Mouse (Mus musculus) limb, embryonic 15.5 days (tissue): ENCODE data around the gene Gm10964. TPM values are rescaled to one million over a fixed set of nuclear protein-coding genes. Genes with fewer than 3 reads are reported as not detected.

Experiments used
- ATAC-seq: fragments of 200-750 bp; cut with Nextera tagmentation; 2 replicates; pipeline ENCODE4 v1.8.0; 2017; ENCODE audit warnings: low read depth, moderate TSS enrichment; ENCODE audit not compliant: insufficient number of reproducible peaks, low FRiP score, low TSS enrichment
- H3K27ac ChIP-seq: fragments of 300-500 bp; sonication (generic); 2 replicates; pipeline ENCODE4 v1.5.1; 2015; ENCODE audit warnings: moderate library complexity, mild to moderate bottlenecking, inconsistent platforms
- H3K27me3 ChIP-seq: fragments of 300-500 bp; sonication (generic); 2 replicates; pipeline ENCODE4 v1.6.1; 2015; ENCODE audit warnings: inconsistent platforms
- H3K36me3 ChIP-seq: fragments of 300-500 bp; sonication (generic); 2 replicates; pipeline ENCODE4 v1.6.1; 2015; ENCODE audit warnings: inconsistent platforms
- H3K4me1 ChIP-seq: fragments of 300-500 bp; sonication (generic); 2 replicates; pipeline ENCODE4 v1.6.1; 2015; ENCODE audit warnings: inconsistent platforms
- H3K4me2 ChIP-seq: fragments of 300-500 bp; sonication (generic); 2 replicates; pipeline ENCODE4 v1.6.1; 2015; ENCODE audit warnings: mild to moderate bottlenecking, inconsistent platforms
- H3K4me3 ChIP-seq: fragments of 300-500 bp; sonication (generic); 2 replicates; pipeline ENCODE4 v1.5.1; 2015; ENCODE audit warnings: mild to moderate bottlenecking, inconsistent platforms
- H3K9ac ChIP-seq: fragments of 300-500 bp; sonication (generic); 2 replicates; pipeline ENCODE4 v1.6.1; 2015; ENCODE audit warnings: inconsistent platforms
- H3K9me3 ChIP-seq: fragments of 300-500 bp; sonication (generic); 2 replicates; pipeline ENCODE4 v1.6.1; 2016; ENCODE audit warnings: inconsistent platforms
- WGBS: fragments of 180-500 bp; shearing (Covaris S2); methylation state at CpG from one replicate; pipeline ENCODE4 v1.1.7; 2015; 5-methylcytosine and 5-hydroxymethylcytosine counted together
- polyA plus RNA-seq: library from polyadenylated mRNA; unstranded; fragments of >200 nt; fragmentation: Nextera tagmentation; extraction: Ambion mirVana; gene quantifications from 2 replicates; pipeline ENCODE4 v1.2.1, GENCODE M21; 2015

Gm10964 gene
- polyA plus RNA-seq, 1 experiment from 2014 or later, result not detected

DNA sequence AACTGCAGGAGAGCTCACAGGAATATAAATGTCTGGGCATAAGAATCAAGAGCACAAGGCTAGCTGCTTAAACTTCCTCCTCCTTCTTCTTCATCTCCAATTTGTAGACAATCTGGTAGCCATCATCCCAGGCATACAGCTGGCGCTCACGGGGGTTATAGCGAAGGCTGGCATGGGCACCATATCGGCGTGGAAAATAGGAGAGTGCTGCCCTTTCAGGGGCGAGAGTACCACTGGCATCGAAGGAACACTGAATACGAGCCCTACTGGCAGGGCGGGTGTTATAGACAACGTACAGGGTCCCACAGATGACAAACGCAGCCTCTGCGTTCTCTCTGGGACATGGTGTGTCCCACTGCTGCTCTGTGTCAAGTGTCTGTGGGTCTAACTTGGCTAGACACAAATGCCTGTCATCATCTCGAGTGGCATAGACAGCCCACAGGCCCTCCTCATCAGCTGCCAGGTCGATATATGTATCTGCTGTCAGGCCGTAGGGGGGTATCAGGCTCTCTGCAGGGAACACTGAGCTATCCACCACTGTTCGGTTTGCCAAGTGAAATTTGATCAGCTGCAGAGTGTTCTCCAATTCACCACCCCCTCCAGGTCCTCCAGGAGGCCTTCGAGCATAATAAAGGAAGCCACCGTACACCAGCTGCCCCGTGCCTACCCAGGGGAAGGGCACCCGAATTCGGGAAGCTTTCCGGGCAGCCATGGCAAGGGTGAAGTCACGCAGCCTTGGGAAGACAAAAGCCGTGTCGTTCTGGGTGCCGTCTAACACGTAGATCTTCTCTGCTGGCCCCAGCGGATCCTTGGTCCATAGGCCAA is 3.2 kb upstream of the Gm10964 start:
- peak overlapping the region; percentile 52 for H3K4me2 ChIP-seq
- H3K4me3 ChIP-seq, result peak overlapping the region; percentile 47
- 0 out of 2 replicates have a peak overlapping the region, but pooled peaks have one; percentile 20 for H3K9ac ChIP-seq
- WGBS, result 47% methylated on average over 28 of the region's 28 CpGs
- H3K4me1 ChIP-seq, result peaks cover 56% of the 10 kb centered on the region
- no peaks in the 10 kb centered on the region; the same call in 1 of the 2 replicates for H3K36me3 ChIP-seq
- H3K27ac ChIP-seq, result peak overlapping the region; percentile 96
- no peaks in the 10 kb centered on the region for H3K27me3 ChIP-seq
- no peak for ATAC-seq
- no peaks in the 10 kb centered on the region for H3K9me3 ChIP-seq

- H3K4me3 ChIP-seq, result peak overlapping the region; percentile 47
- 14% methylated on average over 16 of the region's 16 CpGs for WGBS
- no peaks in the 10 kb centered on the region for H3K9me3 ChIP-seq
- peak overlapping the region; percentile 96 for H3K27ac ChIP-seq
- H3K4me2 ChIP-seq, result peak overlapping the region; percentile 52
- H3K4me1 ChIP-seq, result peaks cover 56% of the 10 kb centered on the region
- H3K27me3 ChIP-seq, result no peaks in the 10 kb centered on the region
- no peak; the same call in 1 of the 2 replicates for ATAC-seq
- peak overlapping the region; percentile 29 for H3K9ac ChIP-seq
- peaks cover 6% of the 10 kb centered on the region; the same call in 1 of the 2 replicates for H3K36me3 ChIP-seq
These were observed 2.0 kb upstream of the Gm10964 start for GRCm38 (mm10) chr3:103737061-103737754.

- Histone ChIP-seq H3K27ac (peak within 1 kb of the TSS; percentile 96), H3K27me3 (no peaks in the 10 kb centered on the region), H3K4me2 (peak within 1 kb of the TSS; percentile 52), H3K4me3 (peak within 1 kb of the TSS; percentile 47), H3K4me1 (peaks cover 51% of the 10 kb centered on the region), H3K9me3 (no peaks in the 10 kb centered on the region), H3K9ac (peak within 1 kb of the TSS; percentile 29), H3K36me3 (peaks cover 8% of the 10 kb centered on the region; the same call in 1 of the 2 replicates)
- WGBS, result under 1% methylated on average over 18 of the region's 18 CpGs
- ATAC-seq, result peak; percentile 85
These were observed 1.2 kb upstream of the Gm10964 start, which contains the start of gene Olfml3 for GRCm38 (mm10) chr3:103737778-103738571. Gene Olfml3, minus strand, starts transcription at chr3:103738001.

DNA sequence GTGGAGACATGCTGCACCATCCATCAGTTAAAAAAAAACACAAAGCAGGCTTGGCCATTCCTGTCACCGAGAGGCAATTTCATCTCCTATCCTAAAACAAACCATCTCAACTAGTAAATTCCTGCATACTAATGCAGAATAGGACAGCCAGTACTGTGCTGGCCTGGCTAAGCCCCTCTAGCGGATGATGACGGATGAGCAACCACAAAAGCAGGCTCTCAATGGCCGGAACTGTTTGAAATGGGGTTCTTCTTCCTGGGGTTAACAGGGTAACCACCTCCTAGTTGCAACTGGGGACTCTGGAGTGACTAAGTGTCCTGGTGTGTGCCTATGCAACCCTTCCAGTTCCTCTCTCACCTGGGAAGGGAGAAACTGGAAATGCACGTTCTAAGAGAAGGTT is 1.2 kb downstream of the Gm10964 start:
- no peak for ATAC-seq
- peaks cover 28% of the 10 kb centered on the region for H3K4me1 ChIP-seq
- no peak overlapping the region for H3K9ac ChIP-seq
- WGBS, result 52% methylated on average over 5 of the region's 5 CpGs
- no peaks in the 10 kb centered on the region for H3K27me3 ChIP-seq
- H3K4me3 ChIP-seq, result no peak overlapping the region
- no peak overlapping the region for H3K4me2 ChIP-seq
- peaks cover 32% of the 10 kb centered on the region for H3K36me3 ChIP-seq
- H3K27ac ChIP-seq, result no peak overlapping the region
- H3K9me3 ChIP-seq, result no peaks in the 10 kb centered on the region

- 61% methylated on average over 6 of the region's 6 CpGs for WGBS
These were observed 4.0 kb downstream of the Gm10964 start for GRCm38 (mm10) chr3:103743208-103743607.

GRCm38 (mm10) chr3:103745001-103745770 is 6.0 kb downstream of the Gm10964 start:
- H3K4me1 ChIP-seq, result no peaks in the 10 kb centered on the region
- peaks cover 77% of the 10 kb centered on the region for H3K36me3 ChIP-seq
- WGBS, result 85% methylated on average over 14 of the region's 14 CpGs
- no peaks in the 10 kb centered on the region for H3K27me3 ChIP-seq
- no peak overlapping the region for H3K4me2 ChIP-seq
- H3K9me3 ChIP-seq, result no peaks in the 10 kb centered on the region
- H3K9ac ChIP-seq, result no peak overlapping the region
- ATAC-seq, result no peak
- no peak overlapping the region for H3K4me3 ChIP-seq
- H3K27ac ChIP-seq, result no peak overlapping the region

More at GRCm38 (mm10) chr3:103743208-103743607, 4.0 kb downstream of the Gm10964 start:
- Histone ChIP-seq H3K4me2 (no peak overlapping the region), H3K27me3 (no peaks in the 10 kb centered on the region), H3K4me3 (no peak overlapping the region), H3K27ac (no peak overlapping the region), H3K9ac (no peak overlapping the region), H3K36me3 (peaks cover 59% of the 10 kb centered on the region), H3K4me1 (peaks cover 7% of the 10 kb centered on the region; the same call in 1 of the 2 replicates), H3K9me3 (no peaks in the 10 kb centered on the region)
- ATAC-seq, result no peak

GRCm38 (mm10) chr3:103746711-103747110 is 7.5 kb downstream of the Gm10964 start:
- 91% methylated on average over 5 of the region's 5 CpGs for WGBS
- H3K27ac ChIP-seq, result no peak overlapping the region
- peaks cover 83% of the 10 kb centered on the region for H3K36me3 ChIP-seq
- no peak for ATAC-seq
- H3K27me3 ChIP-seq, result no peaks in the 10 kb centered on the region
- no peaks in the 10 kb centered on the region for H3K9me3 ChIP-seq
- H3K4me2 ChIP-seq, result no peak overlapping the region
- H3K9ac ChIP-seq, result no peak overlapping the region
- H3K4me3 ChIP-seq, result no peak overlapping the region
- no peaks in the 10 kb centered on the region for H3K4me1 ChIP-seq

- H3K9me3 ChIP-seq, result no peaks in the 10 kb centered on the region
- H3K4me2 ChIP-seq, result no peak overlapping the region
- H3K27me3 ChIP-seq, result no peaks in the 10 kb centered on the region
- H3K36me3 ChIP-seq, result peaks cover 73% of the 10 kb centered on the region
- no peak overlapping the region for H3K27ac ChIP-seq
- no peaks in the 10 kb centered on the region for H3K4me1 ChIP-seq
- ATAC-seq, result no peak
- no peak overlapping the region for H3K4me3 ChIP-seq
- H3K9ac ChIP-seq, result no peak overlapping the region
- WGBS, result 87% methylated on average over 2 of the region's 2 CpGs
These were observed 12.4 kb downstream of the Gm10964 start for GRCm38 (mm10) chr3:103751558-103751957.

- Histone ChIP-seq H3K4me2 (no peak overlapping the region), H3K4me1 (no peaks in the 10 kb centered on the region), H3K9ac (no peak overlapping the region), H3K36me3 (peaks cover 63% of the 10 kb centered on the region), H3K4me3 (no peak overlapping the region), H3K27me3 (no peaks in the 10 kb centered on the region), H3K9me3 (no peaks in the 10 kb centered on the region), H3K27ac (no peak overlapping the region)
- WGBS, result 81% methylated on average over 3 of the region's 3 CpGs
- no peak for ATAC-seq
These were observed 16.2 kb downstream of the Gm10964 start for GRCm38 (mm10) chr3:103755351-103755750.

GRCm38 (mm10) chr3:103756920-103757319 is 17.8 kb downstream of the Gm10964 start:
- Histone ChIP-seq H3K4me1 (no peaks in the 10 kb centered on the region), H3K36me3 (peaks cover 67% of the 10 kb centered on the region), H3K4me3 (no peak overlapping the region), H3K27ac (no peak overlapping the region), H3K27me3 (no peaks in the 10 kb centered on the region), H3K4me2 (no peak overlapping the region), H3K9ac (no peak overlapping the region), H3K9me3 (no peaks in the 10 kb centered on the region)
- no peak for ATAC-seq
- WGBS, result 94% methylated on average over 2 of the region's 2 CpGs

DNA sequence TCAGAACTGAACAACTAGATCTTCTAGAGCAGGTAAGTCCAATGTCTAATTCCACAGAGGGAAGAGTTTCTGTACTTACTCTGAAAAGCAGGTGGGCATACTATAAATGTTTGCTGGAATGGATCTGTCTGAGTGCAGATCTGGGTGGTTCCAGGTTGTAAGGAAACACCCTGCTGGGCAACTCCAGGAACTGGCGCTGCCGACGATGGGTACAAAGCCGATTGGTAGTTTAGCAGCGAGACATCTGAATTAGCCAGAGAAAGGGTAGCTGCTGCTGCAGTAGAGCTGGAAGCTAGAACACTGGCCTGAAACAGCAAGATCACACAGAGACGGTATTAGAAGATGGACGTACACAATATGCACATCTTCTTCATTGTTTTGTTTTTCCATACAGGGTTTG is 19.3 kb downstream of the Gm10964 start:
- H3K4me2 ChIP-seq, result no peak overlapping the region
- ATAC-seq, result no peak
- peaks cover 69% of the 10 kb centered on the region for H3K36me3 ChIP-seq
- no peak overlapping the region for H3K4me3 ChIP-seq
- no peaks in the 10 kb centered on the region for H3K4me1 ChIP-seq
- no peaks in the 10 kb centered on the region for H3K9me3 ChIP-seq
- no peaks in the 10 kb centered on the region for H3K27me3 ChIP-seq
- no peak overlapping the region for H3K9ac ChIP-seq
- H3K27ac ChIP-seq, result no peak overlapping the region
- WGBS, result 78% methylated on average over 7 of the region's 7 CpGs
